Mouse (Mus musculus) cerebellum, adult 2 months (tissue): Measurements from ENCODE around the gene Evpl. TPM values are rescaled to one million over a fixed set of nuclear protein-coding genes. Genes with fewer than 3 reads are reported as not detected.
A peak's percentile ranks its signal among the peaks of the same experiment; 100 is the strongest.

ENCODE experiments used
- DNase-seq, 2 experiments: peaks; one replicate each; pipeline ENCODE4 v3.0.0; 2021
- H3K27ac ChIP-seq: fragments of 200-500 bp; 2 replicates; pipeline ENCODE4 v1.5.1; 2012; ENCODE audit warnings: low read length, control low read depth, inconsistent platforms; ENCODE audit not compliant: insufficient read depth
- H3K27me3 ChIP-seq: fragments of 200-500 bp; 2 replicates; pipeline ENCODE4 v1.6.1; 2012; ENCODE audit warnings: inconsistent platforms, mild to moderate bottlenecking, low read length, moderate library complexity; ENCODE audit not compliant: control insufficient read depth, insufficient read depth
- H3K4me1 ChIP-seq: fragments of 200-500 bp; 2 replicates; pipeline ENCODE4 v1.6.1; 2011; ENCODE audit warnings: low read length; ENCODE audit not compliant: control insufficient read depth, insufficient read depth
- H3K4me3 ChIP-seq: fragments of 200-500 bp; replicated peaks from 2 replicates; pipeline ENCODE3; 2011; ENCODE audit warnings: mild to moderate bottlenecking, low read depth, low read length, control low read depth; ENCODE audit not compliant: insufficient read depth
- CTCF ChIP-seq: fragments of 200-500 bp; IDR thresholded peaks from 2 replicates; pipeline ENCODE4 v1.5.1; 2011; ENCODE audit warnings: low read depth, mild to moderate bottlenecking, control low read depth, low read length, moderate library complexity, borderline replicate concordance; ENCODE audit not compliant: insufficient read depth
- POLR2A ChIP-seq: fragments of 200-500 bp; IDR thresholded peaks from 2 replicates; pipeline ENCODE4 v1.6.1; 2011; ENCODE audit warnings: low read length, control low read depth, borderline replicate concordance; ENCODE audit not compliant: insufficient read depth
- WGBS: fragments of 180-500 bp; shearing (Covaris S2); methylation state at CpG from one replicate; pipeline ENCODE4 v1.1.7; 2018; 5-methylcytosine and 5-hydroxymethylcytosine counted together
- polyA plus RNA-seq: library from polyadenylated mRNA; depleted of rRNA; stranded (reverse); fragments of >200 nt; gene quantifications from 2 replicates; pipeline ENCODE4 v1.2.3, GENCODE M21; 2012

Evpl gene
- polyA plus RNA-seq, 1 experiment: 1.6 TPM

GRCm38 (mm10) chr11:116232427-116232826, 5.5 kb downstream of the Evpl start:
- DNase-seq: no peak
- Histone ChIP-seq H3K4me3 (no peak overlapping the region), H3K4me1 (no peaks in the 10 kb centered on the region; the same call in 1 of the 2 replicates), H3K27me3 (no peaks in the 10 kb centered on the region), H3K27ac (no peak overlapping the region)
- TF ChIP-seq CTCF: no peak
- TF ChIP-seq POLR2A: no peak
- WGBS: 32% methylated on average over 17 of the region's 17 CpGs

DNA sequence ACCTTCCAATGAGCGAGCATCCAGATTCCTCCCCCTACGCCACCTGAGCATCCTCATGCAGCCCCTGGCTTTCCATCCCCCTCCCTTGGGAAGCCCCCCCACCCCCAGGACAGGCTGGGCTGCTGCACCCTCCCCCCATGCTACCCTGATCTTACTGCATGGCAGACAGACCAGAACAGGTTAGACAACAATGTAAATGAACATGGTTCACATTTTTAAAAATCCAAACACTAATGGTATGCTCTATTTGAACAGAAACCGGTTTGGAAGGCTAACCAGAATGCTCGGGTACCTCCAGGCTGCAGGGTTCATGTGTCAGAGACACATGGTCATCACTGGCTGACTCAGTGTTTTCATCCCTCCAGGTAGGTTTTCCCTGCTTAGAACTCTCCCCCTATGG, 9.2 kb downstream of the Evpl start:
- WGBS: 81% methylated on average over 4 of the region's 4 CpGs
- no peaks in the 10 kb centered on the region; the same call in 1 of the 2 replicates for H3K4me1 ChIP-seq
- no peak for DNase-seq
- no peak overlapping the region for H3K27ac ChIP-seq
- TF ChIP-seq POLR2A (no peak), CTCF (no peak)
- H3K4me3 ChIP-seq: no peak overlapping the region
- no peaks in the 10 kb centered on the region for H3K27me3 ChIP-seq

DNA sequence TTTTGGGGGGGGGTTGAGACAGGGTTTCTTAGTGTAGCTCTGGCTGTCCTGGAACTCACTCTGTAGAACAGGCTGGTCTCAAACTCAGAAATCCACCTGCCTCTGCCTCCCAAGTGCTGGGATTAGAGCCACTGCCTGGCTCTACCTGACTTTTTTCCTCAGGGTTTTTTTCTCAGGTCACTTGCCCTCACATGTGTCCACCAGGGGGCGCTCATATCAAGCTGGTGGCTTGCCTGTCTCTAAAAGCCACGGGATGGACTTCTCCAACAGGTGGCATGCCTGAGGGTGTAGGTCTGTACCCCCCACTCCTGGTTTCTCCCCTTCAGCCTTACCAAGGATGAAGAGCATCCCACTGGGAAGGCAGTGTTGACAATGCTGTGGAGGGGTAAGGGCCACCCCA, 11.5 kb downstream of the Evpl start:
- TF ChIP-seq CTCF (peak; percentile 78), POLR2A (no peak)
- WGBS: 2% methylated on average over 2 of the region's 2 CpGs

GRCm38 (mm10) chr11:116222740-116223059, 15.2 kb downstream of the Evpl start:
- WGBS: 27% methylated on average over 23 of the region's 23 CpGs
- DNase-seq: no peak
- Histone ChIP-seq H3K27ac (no peak overlapping the region), H3K27me3 (peaks cover 6% of the 10 kb centered on the region; the same call in 1 of the 2 replicates), H3K4me3 (no peak overlapping the region), H3K4me1 (peaks cover 6% of the 10 kb centered on the region)
- TF ChIP-seq CTCF: no peak
- no peak for TF ChIP-seq POLR2A

More for the DNA sequence above, 11.5 kb downstream of the Evpl start:
- Histone ChIP-seq H3K27ac (no peak overlapping the region), H3K4me1 (no peaks in the 10 kb centered on the region; the same call in 1 of the 2 replicates), H3K4me3 (no peak overlapping the region), H3K27me3 (peaks cover 6% of the 10 kb centered on the region; the same call in 1 of the 2 replicates)
- peak; percentile 68 to 77 for DNase-seq

DNA sequence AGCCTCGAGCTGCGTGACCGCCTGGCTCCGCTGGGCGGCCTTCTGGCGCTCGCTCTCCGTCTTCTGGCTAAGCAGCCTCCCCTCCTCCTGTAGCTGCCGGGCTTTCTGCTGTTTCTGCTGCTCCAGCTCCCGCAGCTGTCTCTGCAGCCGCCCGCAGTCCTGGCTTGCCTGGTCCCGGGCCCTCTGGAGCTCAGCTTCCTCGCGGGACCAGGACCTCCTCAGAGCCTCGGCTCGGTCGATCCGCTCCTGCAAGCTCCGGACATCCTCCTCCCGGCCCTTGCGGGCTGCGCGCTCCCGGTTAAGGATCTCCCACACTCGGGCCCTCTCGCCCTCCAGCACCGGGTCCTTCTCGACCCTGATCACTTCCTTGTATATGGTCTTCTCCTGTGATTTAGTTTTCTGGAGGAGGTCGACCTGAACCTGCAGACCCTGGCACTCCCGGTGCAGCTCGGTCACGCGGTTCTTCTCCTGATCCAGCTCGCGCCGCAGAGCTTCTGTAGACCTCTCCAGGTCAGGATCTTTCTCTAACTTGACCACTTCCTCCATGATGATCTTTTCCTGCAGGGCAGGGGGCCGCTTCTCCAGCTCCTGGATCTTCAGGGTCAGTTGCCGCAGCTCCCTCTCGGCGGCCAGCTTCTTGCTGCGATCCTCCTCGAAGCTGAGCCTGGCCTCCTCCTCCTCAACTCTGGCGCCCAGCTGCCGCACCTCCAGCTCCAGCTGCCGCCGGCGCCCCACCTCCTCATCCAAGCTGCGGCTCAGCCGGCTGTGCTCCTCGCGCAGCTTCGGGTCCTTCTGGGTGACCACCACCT, 15.7 kb downstream of the Evpl start:
- H3K27me3 ChIP-seq: peaks cover 6% of the 10 kb centered on the region; the same call in 1 of the 2 replicates
- no peak overlapping the region for H3K27ac ChIP-seq
- 13% methylated on average over 53 of the region's 53 CpGs for WGBS
- H3K4me3 ChIP-seq: peak overlapping the region; percentile 35
- peaks cover 6% of the 10 kb centered on the region for H3K4me1 ChIP-seq
- DNase-seq: no peak
- TF ChIP-seq CTCF: no peak
- no peak for TF ChIP-seq POLR2A

GRCm38 (mm10) chr11:116219885-116220284, 18.0 kb downstream of the Evpl start:
- TF ChIP-seq POLR2A: no peak
- peak; percentile 59; the same call in 1 of the 2 replicates for TF ChIP-seq CTCF
- Histone ChIP-seq H3K4me3 (no peak overlapping the region), H3K4me1 (peaks cover 6% of the 10 kb centered on the region), H3K27me3 (peaks cover 6% of the 10 kb centered on the region; the same call in 1 of the 2 replicates), H3K27ac (no peak overlapping the region)
- peak; percentile 43 to 44 for DNase-seq
- 30% methylated on average over 4 of the region's 4 CpGs for WGBS

DNA sequence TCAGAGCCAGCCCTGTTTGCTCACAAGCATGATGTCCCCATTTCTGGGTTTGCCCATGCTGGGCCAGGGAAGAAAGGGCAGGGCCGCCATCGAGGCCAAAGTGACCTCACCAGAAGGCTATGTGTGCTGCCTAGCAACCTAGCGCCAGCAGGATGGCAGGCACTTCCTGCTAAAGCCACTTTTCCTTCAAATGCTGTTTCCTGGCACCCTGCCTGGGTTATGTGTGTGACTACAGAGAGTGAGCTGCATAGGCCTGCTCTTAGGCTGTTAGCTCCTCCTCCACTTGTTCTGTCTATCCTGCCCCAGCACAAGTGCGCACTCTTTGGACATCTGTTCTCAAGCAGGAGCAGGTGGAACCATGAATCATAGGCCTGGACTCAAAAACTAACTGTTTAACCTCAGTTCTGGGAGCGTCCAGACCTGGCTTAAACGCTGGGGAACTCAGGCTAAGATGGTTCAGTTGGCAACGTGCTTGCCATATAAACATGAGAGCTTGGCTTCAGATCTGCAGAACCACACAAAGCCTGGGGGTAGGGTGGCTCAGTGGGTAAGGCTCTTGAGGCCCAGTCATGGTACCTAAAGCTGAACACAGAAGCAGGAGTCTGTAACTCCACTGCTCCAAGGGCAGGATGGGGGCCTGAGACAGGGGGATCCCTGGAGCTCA, 19.0 kb downstream of the Evpl start:
- peak; percentile 46 to 59 for DNase-seq
- 24% methylated on average over 7 of the region's 7 CpGs for whole genome bisulfite sequencing

DNA sequence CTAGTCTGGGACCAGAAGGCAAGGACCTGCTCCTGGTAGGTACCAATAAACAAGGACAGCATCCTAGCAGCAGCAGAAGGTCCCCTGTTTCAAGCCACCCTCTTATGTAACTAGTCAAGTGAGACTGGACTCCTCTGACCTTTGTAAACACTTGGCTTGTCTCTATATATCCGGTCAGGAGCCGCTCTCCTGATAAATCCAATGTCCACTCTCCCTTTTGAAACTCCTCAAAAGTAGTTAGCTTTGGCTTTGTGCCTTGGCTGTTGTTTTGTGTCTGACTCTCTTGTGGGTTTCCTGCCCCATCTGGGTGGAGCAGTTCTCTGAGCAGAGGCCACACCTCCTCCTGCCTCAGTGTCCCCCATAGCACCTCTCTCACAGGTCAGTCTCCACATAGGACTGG, 19.6 kb downstream of the Evpl start:
- TF ChIP-seq POLR2A: no peak
- TF ChIP-seq CTCF: no peak
- H3K27ac ChIP-seq: no peak overlapping the region
- WGBS: 80% methylated on average over 2 of the region's 2 CpGs

More for the DNA sequence above, 19.0 kb downstream of the Evpl start:
- H3K27me3 ChIP-seq: peaks cover 6% of the 10 kb centered on the region; the same call in 1 of the 2 replicates
- no peak overlapping the region for H3K27ac ChIP-seq
- peaks cover 6% of the 10 kb centered on the region for H3K4me1 ChIP-seq
- TF ChIP-seq POLR2A (no peak), CTCF (no peak)
- H3K4me3 ChIP-seq: no peak overlapping the region

More for the DNA sequence above, 19.6 kb downstream of the Evpl start:
- Histone ChIP-seq H3K4me1 (peaks cover 6% of the 10 kb centered on the region), H3K4me3 (no peak overlapping the region), H3K27me3 (peaks cover 6% of the 10 kb centered on the region; the same call in 1 of the 2 replicates)
- no peak for DNase-seq
